Mouse (Mus musculus) kidney, adult 2 months (tissue): ENCODE results near the gene Krr1. TPM values are rescaled to one million over a fixed set of nuclear protein-coding genes. Genes with fewer than 3 reads are reported as not detected.

Source experiments
- DNase-seq: peaks from one replicate; pipeline ENCODE4 v3.0.0; 2021
- H3K27ac ChIP-seq: fragments of 200-500 bp; 2 replicates; pipeline ENCODE4 v1.5.1; 2012; ENCODE audit warnings: low read depth, low read length, control low read depth, inconsistent platforms; ENCODE audit not compliant: insufficient read depth
- H3K27me3 ChIP-seq: fragments of 200-500 bp; replicated peaks from 2 replicates; pipeline ENCODE4 v1.6.1; 2012; ENCODE audit warnings: mild to moderate bottlenecking, moderate library complexity, low read length, inconsistent platforms; ENCODE audit not compliant: control insufficient read depth, insufficient read depth
- H3K36me3 ChIP-seq: fragments of 200-500 bp; 2 replicates; pipeline ENCODE4 v1.6.1; 2012; ENCODE audit warnings: mild to moderate bottlenecking, moderate library complexity, low read length, inconsistent platforms; ENCODE audit not compliant: control insufficient read depth, insufficient read depth
- H3K4me1 ChIP-seq: fragments of 200-500 bp; 2 replicates; pipeline ENCODE4 v1.6.1; 2011; ENCODE audit warnings: low read length; ENCODE audit not compliant: control insufficient read depth, insufficient read depth
- H3K4me3 ChIP-seq: fragments of 200-500 bp; 2 replicates; pipeline ENCODE4 v1.5.1; 2011; ENCODE audit warnings: mild to moderate bottlenecking, low read depth, low read length, control low read depth; ENCODE audit not compliant: insufficient read depth
- CTCF ChIP-seq: fragments of 200-500 bp; conservative IDR thresholded peaks from 2 replicates; pipeline ENCODE4 v1.5.1; 2011; ENCODE audit warnings: low read depth, mild to moderate bottlenecking, control low read depth, low read length, moderate library complexity, mixed read lengths; ENCODE audit not compliant: insufficient read depth, insufficient read length
- POLR2A ChIP-seq: fragments of 200-500 bp; IDR thresholded peaks from one replicate; pipeline ENCODE4 v1.6.1; 2011; ENCODE audit warnings: low read depth, low read length, control low read depth
- WGBS: fragments of 180-500 bp; shearing (Covaris S2); methylation state at CpG from one replicate; pipeline ENCODE4 v1.1.7; 2018; 5-methylcytosine and 5-hydroxymethylcytosine counted together
- polyA plus RNA-seq: library from polyadenylated mRNA; depleted of rRNA; stranded (reverse); fragments of >200 nt; gene quantifications from 2 replicates; pipeline ENCODE4 v1.2.3, GENCODE M21; 2012

The Krr1 gene
- polyA plus RNA-seq, 1 experiment, result 8.5 TPM

- TF ChIP-seq POLR2A (no peak), CTCF (no peak)
- 74% methylated on average over 2 of the region's 2 CpGs for WGBS
- H3K36me3 ChIP-seq, result no peaks in the 10 kb centered on the region
Observed at GRCm38 (mm10) chr10:111955836-111956235, 16.6 kb upstream of the Krr1 start.

GRCm38 (mm10) chr10:111957271-111958045 lies 15.0 kb upstream of the Krr1 start:
- 58% methylated on average over 10 of the region's 10 CpGs for WGBS
- TF ChIP-seq CTCF (peak; percentile 35), POLR2A (no peak)

More at GRCm38 (mm10) chr10:111955836-111956235, 16.6 kb upstream of the Krr1 start:
- Histone ChIP-seq H3K4me1 (no peaks in the 10 kb centered on the region), H3K27ac (no peak overlapping the region), H3K27me3 (no peaks in the 10 kb centered on the region), H3K4me3 (no peak overlapping the region)
- DNase-seq, result no peak

GRCm38 (mm10) chr10:111958046-111958421 lies 14.4 kb upstream of the Krr1 start:
- Histone ChIP-seq H3K27ac (no peak overlapping the region), H3K27me3 (no peaks in the 10 kb centered on the region), H3K4me1 (no peaks in the 10 kb centered on the region), H3K36me3 (no peaks in the 10 kb centered on the region), H3K4me3 (no peak overlapping the region)
- TF ChIP-seq CTCF (no peak), POLR2A (no peak)
- no peak for DNase-seq
- 32% methylated on average over 4 of the region's 4 CpGs for WGBS

More at GRCm38 (mm10) chr10:111957271-111958045, 15.0 kb upstream of the Krr1 start:
- no peaks in the 10 kb centered on the region for H3K27me3 ChIP-seq
- no peak overlapping the region for H3K27ac ChIP-seq
- peak; percentile 74 for DNase-seq
- no peak overlapping the region for H3K4me3 ChIP-seq
- H3K36me3 ChIP-seq, result no peaks in the 10 kb centered on the region
- no peaks in the 10 kb centered on the region for H3K4me1 ChIP-seq

- no peaks in the 10 kb centered on the region for H3K36me3 ChIP-seq
- TF ChIP-seq POLR2A (no peak), CTCF (no peak)
- H3K4me3 ChIP-seq, result no peak overlapping the region
- H3K27ac ChIP-seq, result no peak overlapping the region
- WGBS, result 77% methylated on average over 2 of the region's 2 CpGs
- DNase-seq, result no peak
- H3K27me3 ChIP-seq, result no peaks in the 10 kb centered on the region
- H3K4me1 ChIP-seq, result no peaks in the 10 kb centered on the region
Observed at GRCm38 (mm10) chr10:111959353-111959752, 13.1 kb upstream of the Krr1 start.

GRCm38 (mm10) chr10:111960459-111960858 lies 12.0 kb upstream of the Krr1 start:
- peak overlapping the region; percentile 31; the same call in 1 of the 2 replicates for H3K27ac ChIP-seq
- no peak for TF ChIP-seq POLR2A
- no peak for TF ChIP-seq CTCF
- H3K4me1 ChIP-seq, result no peaks in the 10 kb centered on the region
- 64% methylated on average over 6 of the region's 6 CpGs for WGBS
- H3K27me3 ChIP-seq, result no peaks in the 10 kb centered on the region
- no peaks in the 10 kb centered on the region for H3K36me3 ChIP-seq
- H3K4me3 ChIP-seq, result no peak overlapping the region
- peak; percentile 12 for DNase-seq

- Histone ChIP-seq H3K27ac (no peak overlapping the region), H3K4me1 (no peaks in the 10 kb centered on the region), H3K27me3 (no peaks in the 10 kb centered on the region), H3K4me3 (no peak overlapping the region), H3K36me3 (no peaks in the 10 kb centered on the region)
- TF ChIP-seq CTCF (no peak), POLR2A (no peak)
- WGBS, result 48% methylated on average over 4 of the region's 4 CpGs
- no peak for DNase-seq
Observed at GRCm38 (mm10) chr10:111966394-111966793, 6.1 kb upstream of the Krr1 start.

- Histone ChIP-seq H3K27ac (no peak overlapping the region), H3K36me3 (no peaks in the 10 kb centered on the region), H3K4me1 (peaks cover 3% of the 10 kb centered on the region; the same call in 1 of the 2 replicates), H3K27me3 (no peaks in the 10 kb centered on the region), H3K4me3 (no peak overlapping the region)
- 81% methylated on average over 3 of the region's 3 CpGs for WGBS
- no peak for DNase-seq
- TF ChIP-seq CTCF, result no peak
Observed at GRCm38 (mm10) chr10:111971929-111972328, 535 bp upstream of the Krr1 start.
